Mouse (Mus musculus) central nervous system, embryonic 14 days (tissue): ENCODE results near the gene Rabl6. TPM values are rescaled to one million over a fixed set of nuclear protein-coding genes. Genes with fewer than 3 reads are reported as not detected.

Experiments used
- polyA plus RNA-seq: library from polyadenylated mRNA; depleted of rRNA; stranded (reverse); fragments of >200 nt; gene quantifications from 2 replicates; pipeline ENCODE4 v1.2.3, GENCODE M21; 2012; rRNA removed

Gene Rabl6
- polyA plus RNA-seq: 83.7 and 90.9 TPM in 2 replicates

DNA sequence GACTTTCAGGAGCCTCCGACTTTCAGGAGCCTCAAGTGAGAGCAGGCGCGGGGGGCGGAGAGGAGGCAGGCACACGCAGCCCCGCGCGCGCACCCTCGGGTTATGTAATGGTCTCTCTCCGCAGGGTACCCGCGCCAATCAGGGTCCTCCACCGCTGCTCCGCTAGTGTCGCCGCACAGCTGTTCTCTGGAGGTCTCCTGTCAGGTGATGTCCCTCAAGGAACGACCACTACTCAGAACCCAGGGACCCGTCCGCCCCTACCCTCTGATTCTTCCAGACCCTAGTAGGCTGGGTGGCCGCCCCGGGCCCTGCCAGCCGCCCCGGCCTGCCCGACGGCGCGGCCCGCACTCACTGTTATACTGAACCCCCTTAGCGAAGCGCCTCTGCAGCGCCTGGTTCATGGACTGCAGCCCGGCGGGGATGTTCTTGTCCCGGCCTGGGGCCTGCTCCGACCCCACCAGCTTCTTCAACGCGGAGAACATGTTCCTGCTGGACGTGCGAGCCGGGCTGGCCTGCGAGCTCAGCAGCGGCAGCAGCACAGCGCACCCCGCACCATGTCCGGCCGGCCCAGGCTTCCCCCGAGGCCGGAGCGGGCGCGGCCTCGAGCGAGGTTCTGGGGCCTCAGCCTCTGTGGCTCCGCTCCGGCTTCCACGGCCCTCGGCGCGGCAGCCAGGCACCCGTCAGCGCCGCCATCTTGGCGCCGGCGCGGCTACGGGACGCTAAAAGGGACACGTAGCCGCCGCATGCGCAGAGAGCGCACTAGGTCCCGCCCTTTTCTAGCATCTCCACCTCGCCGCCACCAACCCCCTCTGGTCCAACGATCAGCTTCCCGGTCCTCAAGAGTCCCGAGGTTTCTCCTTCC, at the start of gene Rabl6:
TSS of gene Rabl6 (minus strand) at position 761 of the 862 bp plus-strand sequence.

DNA sequence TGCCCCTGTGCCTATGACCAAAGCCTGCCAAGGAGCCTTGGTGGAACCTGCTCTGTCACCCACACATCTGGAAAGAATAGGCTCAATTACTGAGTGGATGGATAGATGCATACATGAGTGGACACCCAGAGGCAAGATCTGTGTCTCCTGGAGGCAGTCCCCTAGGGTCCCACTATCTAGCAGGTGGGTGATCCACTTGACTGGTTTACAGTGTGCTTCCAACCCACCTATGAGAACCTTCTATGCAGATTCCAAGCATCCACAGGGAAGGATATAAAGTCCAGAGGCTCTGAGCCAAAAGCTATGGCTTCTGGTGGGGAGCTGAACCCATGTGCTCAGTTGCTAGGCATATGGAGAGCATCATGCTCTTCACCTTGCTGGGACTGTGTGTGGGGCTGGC, 49.3 kb upstream of the Rabl6 start, which contains the start of gene Lcn5:
TSS of gene Lcn5 (plus strand) at position 301 of the 400 bp plus-strand sequence.

DNA sequence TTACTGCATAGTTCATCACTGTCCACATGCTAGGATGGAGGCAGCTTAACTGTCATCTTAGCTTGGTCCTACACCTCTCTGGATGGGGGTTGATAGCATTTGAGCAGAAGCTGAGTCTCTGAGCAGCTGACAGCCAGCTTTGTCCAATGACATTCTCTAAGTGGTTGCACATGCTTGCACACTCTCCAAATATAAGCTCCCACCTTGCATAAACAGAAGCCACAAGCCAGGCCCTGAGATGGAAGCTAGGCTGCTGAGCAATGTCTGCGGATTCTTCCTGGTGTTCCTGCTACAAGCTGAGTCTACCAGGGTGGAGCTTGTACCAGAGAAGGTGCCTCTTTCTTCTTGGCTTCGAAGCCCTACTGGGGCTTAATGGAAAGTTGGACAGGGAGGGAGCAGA, 44.6 kb upstream of the Rabl6 start, which contains the start of gene Lcn8:
TSS of gene Lcn8 (plus strand) at position 219 of the 400 bp plus-strand sequence.

DNA sequence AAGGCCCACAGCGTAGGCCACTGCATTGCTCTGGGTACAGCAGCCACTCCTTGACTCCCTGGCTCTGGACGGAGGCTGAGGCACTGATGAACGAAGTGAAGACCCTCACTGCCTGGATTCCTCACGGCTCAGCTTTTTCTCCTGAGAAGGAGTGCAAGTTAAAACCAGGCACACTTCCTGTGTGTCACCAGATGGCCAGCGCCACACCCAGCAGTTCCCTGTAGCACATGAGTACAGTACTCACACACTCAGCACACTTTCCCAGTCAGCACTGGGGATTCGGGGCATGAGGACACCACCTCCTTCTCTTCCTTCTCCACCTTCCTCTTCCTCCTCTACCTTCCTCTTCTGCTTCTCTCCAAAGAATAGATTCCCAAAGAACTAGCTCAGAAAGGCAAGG, 19.5 kb upstream of the Rabl6 start, which contains the start of gene Fcna:
TSS of gene Fcna (minus strand) at position 220 of the 400 bp plus-strand sequence.

DNA sequence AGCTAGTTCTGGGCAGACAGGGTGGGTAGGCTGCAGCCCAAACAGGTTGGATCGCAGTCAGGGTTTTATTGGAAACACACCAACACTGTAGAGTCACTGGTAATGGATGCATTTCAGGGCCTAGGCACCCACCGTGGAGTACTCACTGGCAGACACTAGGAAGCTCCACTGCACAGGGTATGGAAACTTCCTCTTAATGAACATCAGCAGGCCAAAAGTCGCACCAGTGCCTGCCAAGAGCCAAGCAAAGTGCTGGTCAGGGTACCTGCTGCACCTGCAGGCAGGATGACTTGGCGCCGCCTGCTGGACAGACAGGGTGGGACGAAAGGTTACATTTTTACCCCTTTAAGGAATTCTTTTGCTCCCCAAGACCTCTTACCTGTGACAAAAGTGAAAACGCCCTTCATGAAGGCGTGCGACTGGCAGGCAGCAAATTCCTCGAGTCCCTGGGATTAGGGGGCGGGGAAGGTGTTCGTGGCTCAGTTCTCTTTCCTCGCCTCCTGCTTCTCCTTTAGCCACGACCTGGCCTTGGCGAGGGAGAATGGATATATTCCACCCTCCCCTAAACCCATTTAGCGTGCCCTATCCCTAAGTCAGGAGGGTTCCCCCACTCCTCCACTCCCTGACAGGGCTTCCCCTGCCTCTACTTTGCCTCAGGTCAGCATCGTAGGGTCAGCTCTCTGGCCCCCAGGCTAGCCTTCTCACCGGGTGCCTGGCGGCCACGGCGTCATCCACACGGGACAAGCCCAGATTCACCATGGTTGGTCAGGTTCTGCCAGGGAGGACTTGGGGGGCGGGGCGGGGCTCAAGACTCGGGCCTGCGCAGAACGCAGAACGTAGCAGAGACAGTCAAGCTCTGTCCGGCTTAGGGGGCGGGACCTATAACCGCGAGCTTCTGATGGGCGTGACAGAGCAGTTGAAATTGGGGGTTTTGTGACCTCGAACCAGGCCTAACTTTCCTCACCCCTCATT, 13.2 kb upstream of the Rabl6 start, which contains the start of gene Tmem141:
TSS of gene Tmem141 (minus strand) at position 777 of the 972 bp plus-strand sequence.

DNA sequence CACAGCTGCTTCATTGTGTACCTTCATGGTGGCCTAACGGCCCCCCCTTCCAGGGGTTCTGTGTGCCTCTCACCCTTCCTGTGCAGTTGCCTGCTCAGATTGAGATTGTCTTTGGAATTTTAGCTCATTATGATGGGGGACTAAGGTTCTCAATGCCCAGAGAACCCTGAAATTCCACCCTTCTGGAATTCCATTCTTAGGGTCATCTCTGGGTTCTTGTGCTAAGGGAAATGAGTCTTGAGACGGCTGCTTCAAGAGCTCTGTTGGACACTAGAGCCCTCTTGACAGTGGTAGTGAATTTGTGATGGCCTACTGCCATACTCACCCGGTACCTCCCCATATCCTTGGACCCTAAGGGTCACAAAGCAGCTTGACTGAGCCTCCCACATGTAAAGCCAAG, 9.3 kb upstream of the Rabl6 start, which contains the start of gene Ccdc183:
TSS of gene Ccdc183 (minus strand) at position 101 of the 400 bp plus-strand sequence.

DNA sequence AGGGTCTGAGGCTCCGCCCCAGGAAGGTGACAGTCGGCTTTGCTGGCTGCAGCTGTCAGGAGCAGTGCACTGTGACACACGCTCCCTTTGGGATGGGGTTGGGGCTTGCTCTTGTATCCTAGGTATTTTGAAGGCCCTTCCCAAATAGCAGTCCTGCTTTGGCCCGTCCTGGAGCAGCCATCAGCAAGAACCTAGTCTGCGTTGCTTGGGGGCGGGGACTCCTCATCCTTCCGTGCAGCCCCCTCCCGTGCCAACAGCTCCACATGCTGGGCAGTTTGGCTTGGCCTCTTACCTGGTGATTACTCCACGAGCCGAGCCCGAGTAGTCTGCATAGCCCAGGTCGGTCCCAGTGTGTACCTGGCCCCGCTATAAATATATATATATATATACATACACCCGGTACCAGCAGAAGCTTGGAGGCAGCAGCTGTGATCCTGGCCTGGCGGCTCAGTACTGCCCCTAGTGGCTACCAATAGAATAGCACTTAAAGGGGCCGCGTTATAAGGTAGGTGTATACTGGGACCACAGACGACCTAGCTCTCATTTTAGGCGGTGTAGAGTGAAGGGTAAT, 26.9 kb downstream of the Rabl6 start, which contains the start of gene Ajm1:
TSS of gene Ajm1 (minus strand) at position 464 of the 571 bp plus-strand sequence.

DNA sequence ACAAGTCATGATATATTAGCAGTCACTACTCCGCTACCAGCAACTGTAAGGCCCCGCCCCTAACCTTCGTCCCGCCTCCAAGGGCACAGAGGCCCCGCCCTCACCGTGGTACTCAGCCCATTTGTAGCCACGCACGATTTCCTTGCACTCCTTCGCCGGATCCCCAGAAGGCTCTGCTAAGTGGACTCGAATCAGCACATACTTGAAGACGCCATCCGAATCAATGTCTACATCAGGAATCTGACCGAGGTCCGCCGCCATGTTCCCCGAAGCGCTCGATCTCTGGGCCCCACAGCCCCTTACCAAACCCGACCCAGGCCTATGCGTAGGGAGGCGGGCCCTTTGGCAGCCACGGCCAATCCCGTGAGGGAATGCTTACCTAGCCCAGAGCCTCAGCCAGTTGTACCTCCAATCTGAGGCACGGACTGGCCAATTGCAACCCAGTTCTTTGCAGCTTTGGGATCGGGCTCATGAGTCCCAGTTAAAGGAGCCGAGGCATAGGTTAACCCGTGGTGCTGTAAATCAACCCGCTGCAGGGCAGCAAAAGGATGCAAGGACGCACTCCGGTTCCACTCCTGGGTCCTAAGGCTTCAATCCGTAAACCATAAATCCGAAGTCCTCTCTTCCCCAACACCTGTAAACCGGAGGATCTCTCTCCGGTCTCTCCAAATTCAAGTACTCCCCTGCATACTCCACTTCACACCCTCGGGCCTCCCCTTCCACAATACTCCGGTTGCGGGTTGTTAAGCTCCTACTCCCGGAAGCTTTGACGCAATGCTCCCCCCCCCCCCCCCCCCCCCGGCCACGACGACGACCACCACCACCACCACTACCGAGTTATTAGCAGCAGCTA, 33.5 kb downstream of the Rabl6 start, which contains the start of the genes Mamdc4 and Phpt1:
TSS of gene Mamdc4 (minus strand) at position 267 of the 853 bp plus-strand sequence.
TSS of gene Phpt1 (minus strand) at position 646 of the 853 bp plus-strand sequence.

DNA sequence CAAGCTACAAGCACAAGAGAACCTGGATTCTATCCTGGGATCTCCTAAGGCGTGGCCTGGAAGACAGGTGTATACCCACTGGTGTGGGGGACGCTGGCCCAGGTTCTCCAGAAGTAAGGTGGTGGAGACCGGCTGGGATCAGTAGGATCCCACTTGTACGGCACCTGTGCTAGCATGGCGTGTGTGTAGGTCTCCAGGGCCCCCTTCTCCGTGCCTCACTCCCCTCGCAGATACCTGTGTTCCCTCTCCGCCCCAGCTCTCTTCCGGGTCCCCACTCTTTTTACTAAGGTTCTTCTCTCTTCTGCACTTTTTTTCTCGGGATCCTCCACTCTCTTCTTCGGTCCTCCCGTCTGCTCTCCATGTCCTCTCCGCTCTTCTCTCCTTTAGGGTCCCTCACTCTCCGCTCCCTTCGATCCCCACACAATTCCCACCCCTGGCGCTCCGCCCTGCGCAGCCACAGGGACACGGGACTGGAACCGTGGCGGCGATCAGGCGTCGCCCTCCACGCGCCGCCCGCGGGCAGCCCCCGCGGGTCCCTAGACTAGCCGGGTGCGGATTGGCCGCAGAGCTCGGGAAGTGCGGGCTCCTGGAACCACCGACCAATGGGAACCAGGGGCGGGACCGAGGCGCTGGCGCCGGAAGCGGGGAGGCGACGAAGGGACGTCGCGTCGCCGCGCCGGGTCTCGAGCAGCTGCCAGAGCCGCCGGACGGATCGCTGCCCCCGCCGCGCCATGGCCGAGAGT, 50.9 kb downstream of the Rabl6 start, which contains the start of gene Edf1:
TSS of gene Edf1 (plus strand) at position 627 of the 743 bp plus-strand sequence.

DNA sequence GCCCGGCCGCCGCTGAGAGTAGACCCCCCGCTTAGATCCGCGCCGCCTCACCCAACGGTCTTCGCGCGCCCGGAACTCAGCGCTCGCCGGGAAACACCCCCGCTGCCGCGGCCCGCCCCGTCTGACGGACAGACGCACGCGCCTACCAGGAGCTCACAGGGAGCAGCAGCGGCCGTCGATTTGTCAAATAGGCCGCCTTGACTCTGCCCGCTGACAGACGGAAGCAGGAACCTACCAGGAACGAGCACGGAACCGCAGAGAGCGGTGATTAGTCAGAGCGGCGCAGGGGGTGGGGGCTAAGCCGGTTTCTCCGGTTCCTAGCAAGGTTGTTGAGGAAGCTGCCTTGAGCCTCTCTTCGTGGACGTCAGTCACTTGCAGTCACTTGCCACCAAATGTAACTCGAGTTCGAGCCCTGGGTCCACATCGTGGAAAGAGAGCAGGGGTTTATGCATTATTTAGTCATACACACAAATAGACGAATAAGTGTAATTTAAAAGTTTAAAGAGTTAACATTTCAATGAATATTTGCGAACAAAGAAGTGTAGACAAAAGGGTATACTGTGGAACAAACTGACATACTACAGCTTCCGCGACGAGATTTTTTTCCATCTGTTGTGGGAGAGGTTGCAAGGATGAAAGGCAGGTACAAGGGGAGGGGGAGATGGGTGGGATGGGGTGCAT, 61.4 kb downstream of the Rabl6 start, which contains the start of gene Traf2:
TSS of gene Traf2 (minus strand) at position 130 of the 681 bp plus-strand sequence.

Other genes starting within 250 kb of the Rabl6 start
- 4.2 and 6.0 TPM in 2 replicates for gene Uap1l1, start 242.8 kb downstream of the Rabl6 start, polyA plus RNA-seq
- gene Sapcd2, start 236.2 kb downstream of the Rabl6 start, polyA plus RNA-seq: 29.5 and 39.5 TPM in 2 replicates
- gene Entpd2, start 212.6 kb downstream of the Rabl6 start, polyA plus RNA-seq: 2.0 and 3.8 TPM in 2 replicates
- 585 and 599 TPM in 2 replicates for gene Npdc1, start 209.2 kb downstream of the Rabl6 start, polyA plus RNA-seq
- 0.39 and 0.44 TPM in 2 replicates for gene Fut7, start 185.3 kb downstream of the Rabl6 start, polyA plus RNA-seq
- gene Abca2, start 179.8 kb downstream of the Rabl6 start, polyA plus RNA-seq: 43.4 and 48.8 TPM in 2 replicates
- gene Clic3, start 151.7 kb downstream of the Rabl6 start, polyA plus RNA-seq: 0.74 and 1.3 TPM in 2 replicates
- 122 and 124 TPM in 2 replicates for gene Paxx, start 147.4 kb downstream of the Rabl6 start, polyA plus RNA-seq
- 65.0 and 127 TPM in 2 replicates for gene Ptgds, start 138.5 kb downstream of the Rabl6 start, polyA plus RNA-seq
- not detected in 2 replicates for gene Lcn12, start 114.6 kb downstream of the Rabl6 start, polyA plus RNA-seq
- gene Fbxw5, start 107.8 kb downstream of the Rabl6 start, polyA plus RNA-seq: 37.4 and 43.7 TPM in 2 replicates
- gene C8g, start 106.8 kb downstream of the Rabl6 start, polyA plus RNA-seq: 3.2 and 4.1 TPM in 2 replicates
- gene Traf2, start 61.6 kb downstream of the Rabl6 start, polyA plus RNA-seq: 13.1 and 14.5 TPM in 2 replicates
- 199 and 206 TPM in 2 replicates for gene Edf1, start 50.7 kb downstream of the Rabl6 start, polyA plus RNA-seq
- gene Mamdc4, start 33.7 kb downstream of the Rabl6 start, polyA plus RNA-seq: 6.3 and 6.6 TPM in 2 replicates
- 181 and 195 TPM in 2 replicates for gene Phpt1, start 33.3 kb downstream of the Rabl6 start, polyA plus RNA-seq
- gene Ajm1, start 26.8 kb downstream of the Rabl6 start, polyA plus RNA-seq: 15.8 and 18.1 TPM in 2 replicates
- gene Ccdc183, start 9.2 kb upstream of the Rabl6 start, polyA plus RNA-seq: 0.01 TPM in 1 of 2 replicates, not detected in the other
- gene Tmem141, start 13.5 kb upstream of the Rabl6 start, polyA plus RNA-seq: 27.9 and 35.4 TPM in 2 replicates
- gene Fcna, start 19.5 kb upstream of the Rabl6 start, polyA plus RNA-seq: 1.1 TPM in 2 replicates
- not detected in 2 replicates for gene Lcn8, start 44.6 kb upstream of the Rabl6 start, polyA plus RNA-seq
- gene Lcn5, start 49.4 kb upstream of the Rabl6 start, polyA plus RNA-seq: not detected in 2 replicates
- not detected in 2 replicates for gene Lcn6, start 68.3 kb upstream of the Rabl6 start, polyA plus RNA-seq
- not detected in 2 replicates for gene Lcn10, start 74.2 kb upstream of the Rabl6 start, polyA plus RNA-seq
- gene Obp2a, start 91.5 kb upstream of the Rabl6 start, polyA plus RNA-seq: not detected in 2 replicates
- 70.7 and 77.4 TPM in 2 replicates for gene Bmyc, start 98.2 kb upstream of the Rabl6 start, polyA plus RNA-seq
- gene Obp2b, start 128.5 kb upstream of the Rabl6 start, polyA plus RNA-seq: not detected in 2 replicates
- not detected in 2 replicates for gene Lcn3, start 157.0 kb upstream of the Rabl6 start, polyA plus RNA-seq
- gene Lcn11, start 168.5 kb upstream of the Rabl6 start, polyA plus RNA-seq: not detected in 2 replicates
- gene Gm13539, start 173.7 kb upstream of the Rabl6 start, polyA plus RNA-seq: not detected in 2 replicates
- gene Glt6d1, start 207.3 kb upstream of the Rabl6 start, polyA plus RNA-seq: not detected in 2 replicates
- gene Lcn9, start 214.6 kb upstream of the Rabl6 start, polyA plus RNA-seq: not detected in 2 replicates
- gene Sohlh1, start 238.7 kb upstream of the Rabl6 start, polyA plus RNA-seq: not detected in 2 replicates